Mouse (Mus musculus) heart, adult 18-20 months (tissue): Measurements from ENCODE around the gene Lonrf2. TPM values are rescaled to one million over a fixed set of nuclear protein-coding genes. Genes with fewer than 3 reads are reported as not detected.

ENCODE experiments used
- DNase-seq, 2 experiments: peaks; one replicate each; pipeline ENCODE4 v3.0.0; 2021 to 2022; ENCODE audit warnings: mixed read lengths in 1 of 2
- total RNA-seq, 2 experiments: library from RNA; stranded (reverse); gene quantifications; 2 replicates each; pipeline ENCODE4 v1.2.3; 2021

The Lonrf2 gene
- total RNA-seq, 2 experiments from 2014 or later, result 3.9 to 4.2 TPM

DNA sequence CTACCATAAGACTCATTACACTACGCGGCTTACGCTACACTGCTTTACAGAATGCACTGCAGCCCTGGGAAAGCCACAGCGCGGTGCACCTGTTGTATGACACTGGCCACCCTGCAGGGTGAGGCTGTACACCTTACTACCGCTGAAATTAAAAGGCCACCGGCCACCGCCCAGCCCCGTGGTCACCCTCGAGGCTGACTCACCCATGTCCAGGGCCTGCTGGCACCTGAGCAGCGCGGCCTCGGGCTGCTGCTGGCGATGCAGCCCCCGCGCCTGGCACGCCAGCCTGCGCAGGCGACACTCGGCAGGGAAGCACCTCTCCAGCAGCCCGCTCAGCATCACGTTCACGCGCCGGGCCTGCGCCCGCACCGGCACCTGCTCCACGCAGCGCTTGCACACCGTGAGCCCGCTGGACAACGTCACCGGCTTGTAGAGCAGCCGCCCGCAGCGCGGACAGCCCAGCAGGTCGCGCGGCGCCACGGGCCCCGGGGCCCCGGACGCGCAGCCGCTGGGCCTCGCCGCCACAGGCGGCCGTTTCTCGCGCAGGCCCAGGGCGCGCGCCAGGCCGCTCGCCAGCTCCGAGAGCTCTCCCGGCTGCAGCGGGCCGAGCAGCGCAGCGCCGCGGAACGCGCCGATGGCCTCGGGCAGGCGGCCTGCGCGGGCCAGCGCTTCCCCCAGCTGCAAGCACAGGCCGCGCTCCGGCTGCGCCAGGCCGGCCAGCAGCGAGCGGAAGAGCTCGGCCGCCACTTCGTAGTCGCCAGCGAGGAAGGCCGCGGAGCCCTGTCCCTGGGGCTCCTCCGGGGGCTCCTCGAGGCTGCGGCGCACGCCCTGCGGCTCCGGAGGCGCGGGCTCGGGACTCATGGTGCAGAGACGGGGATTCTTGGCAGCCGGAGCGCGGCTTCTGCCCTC is 689 bp downstream of the Lonrf2 start:
- peak; percentile 28 to 33 for DNase-seq

DNA sequence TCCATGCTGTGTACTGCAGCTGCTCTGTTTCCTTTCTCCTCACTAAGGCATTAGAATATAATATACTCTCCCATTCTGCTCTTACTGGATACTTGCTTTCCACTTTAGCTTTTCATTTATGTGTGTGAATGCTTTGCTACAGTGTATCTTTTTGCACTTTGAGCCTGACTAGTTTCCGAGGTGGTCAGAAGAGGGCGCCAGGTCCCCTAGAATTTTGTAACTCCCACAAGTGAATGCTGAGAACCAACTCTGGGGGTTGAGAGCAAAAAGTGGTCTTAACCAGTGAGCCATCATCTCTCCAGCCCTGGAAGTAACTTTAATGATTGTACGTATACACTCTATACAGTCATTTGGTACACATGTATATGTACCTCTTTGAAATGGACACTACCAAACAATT is 1.6 kb downstream of the Lonrf2 start:
- DNase-seq, result peak; percentile 7 to 25

DNA sequence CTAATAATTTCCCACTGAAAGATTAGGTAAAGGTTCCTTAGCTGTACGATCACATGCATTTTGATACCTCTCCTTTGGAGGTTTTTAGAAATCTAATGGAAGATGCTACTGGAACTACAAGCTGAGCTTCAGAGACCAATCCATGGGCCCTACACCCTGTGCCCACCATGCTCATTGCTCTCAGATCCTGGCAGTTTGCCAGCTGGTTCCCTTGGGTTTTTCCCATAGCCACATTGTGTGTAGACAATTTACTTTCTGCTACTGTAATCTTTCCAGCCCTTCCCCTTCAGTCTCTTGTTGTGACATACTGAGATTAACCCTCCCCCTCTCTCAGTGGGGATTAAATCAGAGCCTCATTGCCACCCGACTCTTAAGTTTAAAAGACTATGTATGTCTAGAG is 11.6 kb downstream of the Lonrf2 start:
- no peak for DNase-seq

DNA sequence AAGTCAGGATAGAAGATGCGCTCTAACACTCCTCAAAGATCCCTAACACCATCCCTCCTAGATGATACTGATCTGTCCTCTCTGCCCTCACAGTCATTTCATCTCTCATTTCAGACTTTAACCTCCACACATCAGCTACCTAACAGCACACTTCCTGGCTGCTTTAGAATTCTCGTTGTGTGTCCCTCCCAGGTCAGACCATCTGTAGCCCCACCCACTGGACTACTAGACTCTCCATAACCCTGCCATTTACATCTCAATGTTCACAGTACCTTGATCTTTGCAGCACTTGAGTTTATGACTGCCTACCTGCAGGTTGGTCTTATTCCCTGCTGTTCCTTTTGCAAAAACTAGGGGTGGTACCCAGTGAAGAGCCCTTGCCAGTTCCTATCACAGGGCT is 12.7 kb downstream of the Lonrf2 start:
- no peak for DNase-seq

DNA sequence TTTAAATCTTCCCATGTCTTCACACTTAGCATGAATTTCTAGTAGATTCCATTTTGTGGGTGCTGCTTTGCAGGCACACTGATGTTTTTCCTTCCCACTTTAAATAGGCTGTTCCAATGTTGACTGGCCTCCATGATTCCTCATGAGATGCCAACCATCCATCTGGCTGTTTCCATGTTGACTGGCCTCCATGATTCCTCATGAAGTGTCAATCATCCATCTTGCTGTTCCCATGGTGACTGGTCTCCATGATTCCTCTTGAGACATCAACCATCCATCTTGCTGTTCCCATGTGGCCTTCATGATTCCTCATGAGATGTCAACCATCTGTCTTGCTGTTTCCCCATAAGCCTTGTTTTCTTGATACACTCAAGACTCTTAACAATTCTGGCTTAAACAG is 16.8 kb downstream of the Lonrf2 start:
- no peak for DNase-seq

DNA sequence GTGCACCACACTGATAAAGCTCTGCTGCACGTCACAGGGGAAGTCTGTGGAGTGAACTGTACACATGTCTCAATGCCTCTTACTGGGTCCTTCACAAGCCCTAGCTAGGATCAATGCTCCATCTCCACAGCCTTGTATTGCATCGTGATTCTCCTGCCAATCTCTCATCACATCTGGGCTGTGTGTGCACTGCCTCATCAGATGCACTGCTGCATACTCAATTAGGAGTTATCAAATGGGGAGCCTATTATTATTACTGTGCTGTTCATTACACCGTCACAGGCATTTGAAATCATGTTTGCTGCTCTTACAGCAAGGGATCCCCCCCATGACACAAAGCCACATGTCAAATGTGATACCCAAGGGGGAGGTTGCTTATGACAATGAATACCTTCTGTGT is 18.8 kb downstream of the Lonrf2 start:
- no peak for DNase-seq

DNA sequence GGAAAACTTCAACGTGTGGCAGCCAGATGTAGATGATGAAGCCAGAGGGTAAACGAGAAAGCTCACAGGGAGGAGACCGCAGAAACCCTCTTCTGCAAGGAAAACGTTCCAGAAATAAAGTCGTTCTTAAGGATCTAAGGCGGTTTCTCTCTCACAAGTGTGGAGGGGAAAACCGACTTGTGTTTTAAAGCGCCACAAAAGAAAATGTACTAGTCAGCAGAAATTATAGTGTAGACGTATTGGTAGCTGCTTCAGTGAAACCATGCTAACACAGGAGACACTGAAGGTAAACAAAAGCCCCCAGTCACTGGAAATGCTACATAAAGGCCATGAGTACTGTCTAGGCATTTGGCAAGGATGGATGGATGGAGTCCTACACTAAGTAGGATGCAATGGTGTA is 19.2 kb downstream of the Lonrf2 start:
- DNase-seq, result no peak

DNA sequence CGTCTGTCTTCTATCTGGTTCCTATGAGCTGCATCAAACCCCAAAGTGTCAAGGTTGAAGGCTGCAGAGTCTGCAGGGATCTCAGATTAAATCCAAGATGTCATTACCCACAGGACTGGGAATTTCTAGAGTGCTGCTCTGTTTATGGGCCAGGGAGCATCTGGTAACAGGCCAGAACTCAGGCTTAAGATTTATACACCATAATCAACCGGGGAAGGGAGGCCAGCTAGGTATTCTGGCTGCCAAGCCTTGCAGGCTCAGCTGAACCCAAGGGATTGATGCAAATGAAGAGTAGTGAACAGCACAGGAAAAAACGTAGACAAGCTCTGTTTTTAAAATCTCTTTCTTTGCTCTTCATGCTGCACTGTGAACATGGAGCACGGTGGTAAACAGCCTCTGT is 20.2 kb downstream of the Lonrf2 start:
- no peak for DNase-seq

DNA sequence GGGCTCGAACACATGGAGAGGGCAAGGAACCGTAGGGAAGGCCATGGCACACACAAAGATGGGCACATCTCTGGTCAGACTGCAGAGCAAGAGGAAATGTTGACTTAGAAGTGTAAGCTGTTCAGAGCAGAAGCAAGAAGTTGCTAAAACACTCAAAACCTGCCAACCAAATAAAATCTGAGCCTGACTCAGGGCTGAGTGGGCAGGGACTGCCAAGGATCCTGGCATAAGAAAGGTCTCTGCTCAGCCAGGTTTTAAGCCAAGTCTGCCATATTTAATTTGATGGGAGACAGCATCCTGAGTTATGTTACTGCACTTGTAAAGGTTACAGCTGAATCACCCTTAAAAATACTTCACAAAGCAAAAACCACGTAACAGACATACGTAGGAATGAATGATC is 29.4 kb downstream of the Lonrf2 start:
- DNase-seq, result no peak

DNA sequence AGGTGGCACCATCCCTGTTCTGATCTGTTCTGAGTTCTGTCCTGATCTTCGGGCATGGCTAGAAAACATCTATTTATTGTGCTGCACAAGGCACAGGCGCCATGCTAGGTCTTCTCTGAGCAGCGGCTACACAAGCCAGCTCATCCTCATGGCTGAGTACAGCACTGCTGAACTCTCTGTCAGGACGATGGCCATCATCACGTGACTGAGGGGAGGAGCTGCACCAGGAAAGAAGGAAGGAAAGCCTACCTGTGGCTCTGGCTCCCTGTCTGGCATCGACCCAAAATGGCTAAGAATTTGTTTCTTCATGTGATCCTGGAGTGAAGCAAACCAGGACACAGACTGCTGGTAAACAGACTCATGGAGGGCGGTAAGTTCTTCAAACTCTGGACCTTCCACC is 36.1 kb downstream of the Lonrf2 start:
- no peak for DNase-seq

DNA sequence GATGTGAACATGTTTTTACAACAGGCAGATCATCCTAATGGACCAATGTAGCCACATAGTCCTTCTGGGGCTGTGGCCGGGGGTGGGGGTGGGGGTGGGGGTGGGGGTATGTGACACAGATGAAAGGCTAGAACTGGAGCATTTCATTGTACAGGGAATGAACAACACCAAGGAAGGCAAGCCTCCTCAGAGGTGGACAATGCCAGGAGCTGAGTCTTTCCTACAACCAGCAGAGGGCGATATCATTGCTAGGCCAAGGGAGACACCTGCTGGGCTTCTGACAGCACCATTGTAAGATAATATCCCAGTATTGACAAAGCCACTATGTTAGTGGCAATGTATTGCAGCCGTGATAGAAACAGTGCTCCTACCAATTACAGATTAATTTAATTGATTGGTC is 37.2 kb downstream of the Lonrf2 start:
- peak in 1 of 2 experiments; percentile 18 for DNase-seq

DNA sequence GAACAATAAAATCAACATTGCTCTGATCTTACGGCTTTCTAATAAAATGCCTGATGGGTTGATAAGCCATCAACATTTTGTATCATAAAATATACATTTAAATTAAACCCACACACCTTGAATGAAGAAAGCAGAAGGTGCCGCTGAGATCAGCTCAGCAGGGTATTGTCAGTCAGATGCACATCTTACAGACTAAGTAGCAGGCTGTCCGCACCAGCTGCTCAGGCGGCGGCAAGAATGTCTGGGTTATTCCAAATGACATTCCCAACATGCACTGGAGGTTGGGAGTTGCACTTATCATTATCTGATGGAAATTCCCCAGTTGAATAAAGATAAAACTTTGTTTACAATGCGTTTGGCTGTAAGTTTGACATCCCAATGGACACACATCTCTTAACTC is 39.6 kb downstream of the Lonrf2 start:
- DNase-seq, result no peak

DNA sequence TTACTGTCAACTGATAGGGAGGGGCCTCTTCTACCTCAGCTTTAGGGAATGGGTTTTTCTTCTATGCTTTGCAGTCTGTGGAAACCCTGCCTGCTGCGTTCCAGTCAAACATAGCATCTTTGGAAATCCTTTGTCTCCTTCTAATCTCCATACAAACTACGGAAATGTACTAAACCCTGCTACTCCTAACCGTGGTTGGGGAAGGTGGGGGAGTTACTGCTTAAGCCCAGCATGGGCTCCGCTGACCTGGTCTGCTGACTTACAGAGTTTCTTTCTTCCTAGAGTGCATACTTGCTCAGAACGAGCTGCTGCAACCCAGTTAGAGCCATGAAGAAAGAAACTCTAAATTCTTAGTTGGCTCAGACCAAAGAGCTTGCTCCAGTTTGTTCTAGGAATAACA is 41.0 kb downstream of the Lonrf2 start:
- no peak for DNase-seq

DNA sequence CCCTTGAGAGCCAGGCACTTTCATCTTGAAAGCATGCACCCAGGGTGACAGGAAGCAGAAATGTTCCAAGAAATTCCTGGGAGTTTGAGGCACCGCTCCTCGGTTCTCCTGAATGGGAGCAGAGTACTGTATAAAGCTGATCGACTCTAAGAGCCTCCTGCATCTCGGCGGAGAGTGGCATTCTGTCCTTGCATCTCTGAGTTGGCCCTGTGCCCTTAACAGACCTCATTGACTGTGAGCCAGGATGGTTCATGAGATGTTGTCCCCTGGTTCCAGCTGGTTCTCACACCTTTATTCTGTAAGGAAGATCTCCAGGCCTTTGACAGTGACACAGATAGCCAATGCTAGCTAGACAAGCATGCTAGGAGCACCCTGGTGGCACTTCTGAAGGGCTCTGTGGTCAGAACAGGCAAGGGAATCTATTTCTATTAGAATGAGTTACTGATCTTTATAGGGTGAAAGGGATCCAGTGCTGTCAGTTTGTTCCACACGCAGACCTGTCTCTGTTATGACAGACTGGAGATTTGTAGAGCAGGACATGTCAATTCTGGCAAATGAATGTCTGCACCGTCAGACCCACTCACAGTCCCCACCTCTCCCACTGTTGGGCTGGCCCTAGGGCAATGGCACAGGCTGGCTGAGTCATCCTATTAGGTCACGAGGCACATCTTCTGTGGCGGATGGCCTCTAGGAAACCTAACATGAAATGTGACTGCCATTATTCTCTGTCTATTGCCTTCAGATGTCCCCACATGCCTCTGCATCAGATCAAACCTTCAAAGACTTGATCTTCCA is 45.3 kb downstream of the Lonrf2 start:
- DNase-seq, result no peak

DNA sequence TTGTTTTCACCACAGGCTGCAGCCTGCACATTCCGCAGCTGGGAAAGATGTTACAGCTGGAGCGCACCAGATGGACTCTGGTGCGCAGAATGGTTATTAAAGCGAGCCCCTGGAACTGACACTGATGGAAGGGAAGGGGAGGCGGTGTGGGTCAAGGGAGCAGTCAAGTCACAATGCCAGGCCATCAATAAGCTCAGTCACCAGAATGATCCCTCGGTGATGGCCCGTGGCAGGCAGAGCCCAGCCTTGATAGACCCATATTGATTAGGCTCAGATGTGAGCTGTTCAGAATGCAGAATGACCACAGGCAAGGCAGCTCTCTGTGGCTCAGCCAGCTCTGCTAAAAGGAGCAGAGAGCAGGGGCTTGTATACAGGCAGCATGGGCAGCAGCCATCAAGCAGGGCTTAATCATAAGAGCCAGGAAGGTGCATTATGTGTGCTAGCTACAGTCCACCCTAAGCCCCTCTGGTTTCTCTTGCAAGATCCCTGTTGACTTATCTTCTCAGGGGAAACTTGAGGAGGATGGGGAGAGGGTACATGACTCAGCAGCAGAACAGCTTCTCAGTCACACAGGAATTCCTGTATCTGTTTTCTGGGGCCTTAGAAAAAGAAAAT is 46.4 kb downstream of the Lonrf2 start:
- DNase-seq, result no peak

DNA sequence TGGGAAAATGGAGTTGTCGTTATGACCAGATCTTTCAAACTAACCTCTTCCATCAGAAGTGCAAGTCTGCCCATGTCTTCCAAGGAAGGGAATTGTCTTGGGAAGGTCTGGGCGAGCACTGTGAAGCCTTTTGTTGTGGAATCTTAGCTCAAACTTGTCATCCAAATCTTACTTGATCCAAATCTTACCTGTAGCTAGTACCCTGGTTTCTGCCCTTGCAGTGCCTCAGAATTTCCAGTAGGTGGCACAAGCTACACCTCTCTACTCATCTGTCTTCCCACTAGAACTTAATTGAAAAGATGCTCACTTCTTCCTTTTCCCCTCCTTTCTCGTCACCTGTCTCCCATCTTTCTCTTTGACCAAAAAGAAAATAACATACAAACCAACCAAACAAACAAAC is 47.6 kb downstream of the Lonrf2 start:
- no peak for DNase-seq

DNA sequence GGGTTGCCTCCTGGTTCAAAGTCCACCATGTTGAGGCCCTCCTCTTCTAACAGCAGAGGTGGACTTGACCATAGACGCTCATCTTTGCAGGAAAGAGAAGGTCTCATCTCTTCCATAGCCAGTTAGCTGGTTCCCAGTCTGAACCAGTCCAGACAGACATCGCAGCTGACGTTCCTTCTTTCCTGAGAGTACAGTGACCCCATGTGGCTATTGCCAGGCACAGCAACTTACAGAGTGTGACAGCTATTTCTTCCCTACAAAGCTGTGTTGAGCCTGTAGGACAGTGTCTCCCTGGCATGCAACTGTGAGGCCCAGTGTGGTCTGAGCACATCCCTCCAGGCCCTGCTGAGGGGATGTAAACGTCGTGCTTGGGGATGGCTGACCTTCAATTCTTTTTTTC is 49.1 kb downstream of the Lonrf2 start:
- DNase-seq, result peak; percentile 34 to 69

DNA sequence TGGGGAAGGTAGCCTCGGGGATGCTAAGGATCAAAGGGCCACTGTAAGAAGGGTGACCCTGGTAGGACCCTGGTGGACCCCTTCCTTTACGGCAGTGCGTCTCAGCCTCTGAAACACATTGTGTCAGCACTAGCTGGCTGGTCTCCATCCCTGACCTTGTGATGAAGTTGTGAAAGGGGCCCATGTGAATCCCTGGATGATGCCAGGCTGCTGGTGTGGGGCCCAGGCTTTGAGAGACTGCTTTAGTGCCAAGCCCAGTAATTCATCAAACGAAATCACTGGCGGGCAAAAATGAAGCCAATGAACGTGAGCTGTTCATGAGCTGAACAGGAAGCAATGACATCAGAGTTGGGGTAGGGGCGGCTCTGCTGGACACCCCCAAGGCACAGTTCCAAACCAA is 50.2 kb downstream of the Lonrf2 start:
- no peak for DNase-seq

DNA sequence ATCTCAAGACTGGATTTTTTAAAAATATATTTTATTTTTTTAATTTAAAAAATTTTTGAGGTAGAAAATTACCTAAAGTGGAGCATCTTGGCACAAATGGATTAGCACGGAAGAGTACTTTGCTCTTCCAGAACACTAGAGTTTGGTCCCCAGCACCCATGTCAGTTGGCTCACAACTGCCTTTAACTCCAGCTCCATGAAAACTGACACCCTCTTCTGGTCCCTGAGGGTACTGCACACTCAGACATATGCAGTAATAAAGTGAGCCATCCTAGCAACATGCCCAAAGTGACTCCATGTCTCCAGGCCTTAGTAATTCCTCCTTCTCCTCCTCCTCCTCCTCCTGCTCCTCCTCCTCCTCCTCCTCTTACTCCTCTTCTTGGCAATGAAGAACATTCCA is 58.2 kb downstream of the Lonrf2 start:
- no peak for DNase-seq

DNA sequence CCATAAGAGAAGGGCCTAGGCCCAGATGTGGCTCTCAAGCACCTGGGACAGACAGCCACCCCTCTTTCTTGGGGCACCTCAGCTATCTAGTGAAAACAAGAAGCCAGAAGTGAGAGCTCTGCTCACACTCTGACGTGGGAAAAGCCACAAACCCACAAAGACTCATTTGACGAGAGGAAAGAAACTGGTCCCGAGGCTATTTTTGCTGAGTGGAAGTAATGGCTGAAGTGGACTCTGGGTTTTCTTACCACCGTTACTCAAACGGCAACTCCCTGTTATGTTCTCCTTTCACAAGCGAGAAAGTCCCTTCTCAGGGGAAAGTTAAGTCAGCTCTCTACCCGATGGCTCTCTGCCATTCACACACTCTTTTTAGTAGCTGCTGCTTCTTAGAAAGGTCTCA is 59.0 kb downstream of the Lonrf2 start:
- DNase-seq, result no peak

DNA sequence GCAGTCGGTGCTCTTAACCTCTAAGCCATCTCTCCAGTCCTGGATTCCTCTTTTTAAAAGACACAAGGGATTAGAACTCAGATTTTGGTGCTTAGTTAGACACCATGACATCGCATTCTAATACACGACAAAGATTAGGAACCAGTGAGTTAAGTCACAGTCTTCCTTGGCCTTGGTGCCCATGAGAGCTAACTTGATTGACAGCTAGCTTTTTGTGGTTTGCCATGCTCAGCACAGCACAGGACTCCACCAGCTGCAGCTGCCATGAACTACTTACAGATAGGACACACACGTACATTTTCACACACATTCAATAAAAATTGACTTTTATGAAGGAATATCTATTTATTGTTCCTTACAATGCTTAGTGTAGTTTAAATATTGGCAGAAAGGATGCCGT is 60.8 kb downstream of the Lonrf2 start:
- DNase-seq, result no peak

DNA sequence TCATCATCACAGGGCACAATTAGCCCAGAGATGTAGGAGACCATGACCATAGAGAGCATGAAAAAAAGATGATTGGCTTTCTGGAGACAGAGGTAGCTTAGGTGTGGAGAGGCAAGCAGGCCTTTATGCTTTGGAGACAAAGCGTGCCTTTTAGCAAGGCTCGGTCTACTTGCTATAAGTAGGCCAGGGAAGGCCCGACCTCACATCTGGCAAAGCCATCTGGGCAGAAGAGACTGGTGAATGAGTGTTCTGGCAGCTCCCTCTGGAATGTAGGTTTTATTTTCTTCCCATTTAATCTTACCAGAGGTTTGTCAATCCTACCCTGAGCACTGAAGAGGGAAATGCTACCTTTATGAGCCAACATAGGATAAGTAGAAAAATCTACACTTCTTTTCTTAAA is 65.8 kb downstream of the Lonrf2 start:
- DNase-seq, result no peak

DNA sequence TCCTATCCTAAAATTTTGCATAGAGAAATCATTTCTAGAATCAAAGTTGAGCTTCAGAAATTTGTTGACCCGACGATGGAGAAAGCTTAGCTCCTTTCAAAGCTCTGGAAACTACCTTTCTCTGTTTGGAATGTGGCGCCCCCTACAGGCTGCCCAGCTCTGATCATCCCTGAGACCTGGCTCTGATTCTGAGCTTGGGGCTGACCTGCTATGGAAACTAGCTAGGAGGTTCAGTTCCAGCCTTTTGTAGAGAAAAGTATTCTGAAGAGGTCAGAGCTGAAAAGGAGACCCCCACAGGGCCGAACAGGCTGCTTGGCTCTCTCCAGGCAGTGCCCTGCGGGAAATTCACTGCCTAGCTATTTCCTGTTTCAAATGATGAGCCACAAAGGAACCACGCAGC is 66.6 kb downstream of the Lonrf2 start:
- peak; percentile 12 to 60 for DNase-seq
